Mouse (Mus musculus) layer of hippocampus, adult 18-20 months (tissue): ENCODE measurements around the gene Prr29. TPM values are rescaled to one million over a fixed set of nuclear protein-coding genes. Genes with fewer than 3 reads are reported as not detected.
A peak's percentile ranks its signal among the peaks of the same experiment; 100 is the strongest.

Source experiments
- DNase-seq, 2 experiments: peaks; one replicate each; pipeline ENCODE4 v3.0.0; 2022; ENCODE audit warnings: low spot score in 2 of 2
- total RNA-seq, 2 experiments: library from RNA; stranded (reverse); gene quantifications; 2 replicates each; pipeline ENCODE4 v1.2.3; 2021

The Prr29 gene
- total RNA-seq, 2 experiments from 2014 or later = not detected

DNA sequence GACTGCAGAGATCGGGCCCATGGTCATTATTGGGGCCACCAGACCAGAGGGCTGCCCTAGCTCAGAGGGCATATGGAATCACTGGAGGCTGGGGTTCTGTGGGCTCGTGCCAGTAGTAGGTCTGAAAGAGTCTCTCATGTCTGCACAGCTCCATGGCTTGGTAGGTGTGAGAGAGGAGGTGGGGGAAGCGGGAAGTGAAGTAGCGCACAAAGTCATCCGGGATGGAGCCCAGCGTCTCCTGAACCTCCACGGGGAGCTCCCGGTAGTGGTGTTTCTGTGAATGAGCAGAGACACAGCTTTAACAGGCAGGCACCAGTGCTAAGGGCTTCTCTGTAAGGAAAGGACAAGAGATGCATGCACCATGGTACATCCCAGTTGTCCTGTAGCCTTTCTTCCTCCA lies 33.2 kb downstream of the Prr29 start:
- no peak for DNase-seq

DNA sequence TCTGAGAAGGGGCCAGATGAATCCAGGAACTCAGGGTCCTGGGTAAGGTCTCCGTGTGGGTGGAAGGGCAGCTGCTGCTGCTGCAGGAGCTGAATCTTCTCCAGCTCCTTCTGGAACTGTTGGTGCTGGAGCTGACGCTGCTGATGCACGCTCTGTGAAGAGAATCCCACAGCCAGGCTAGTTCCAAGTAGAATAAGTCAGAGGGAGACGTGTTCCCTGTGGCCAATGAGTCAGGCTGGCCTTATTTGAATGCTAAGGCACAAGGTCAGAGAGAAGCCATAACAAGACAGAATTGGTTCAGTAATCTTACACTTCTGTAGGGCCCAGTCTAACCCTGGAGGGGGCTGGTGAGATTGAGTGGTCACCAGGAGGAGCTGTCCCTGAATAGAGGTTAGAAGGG lies 44.7 kb downstream of the Prr29 start:
- DNase-seq = no peak

DNA sequence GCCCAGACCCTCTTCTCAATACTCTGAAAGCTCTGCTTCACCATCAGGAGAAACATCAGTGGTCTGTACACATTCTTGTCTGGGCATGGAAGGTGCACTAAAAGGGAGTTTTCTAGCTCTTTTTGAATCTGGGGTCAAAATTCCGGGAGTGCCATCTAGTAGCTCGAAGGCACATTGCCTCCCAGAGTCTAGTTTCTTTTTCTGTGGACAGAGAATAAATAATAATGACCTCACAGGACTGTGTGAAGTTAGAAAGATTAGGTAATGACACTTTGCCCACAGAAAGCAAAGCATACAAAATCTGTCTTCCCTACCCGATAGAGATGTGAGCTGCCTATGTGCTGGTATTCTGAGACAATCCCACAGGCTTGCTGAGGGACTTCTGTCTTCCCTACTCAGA lies 45.2 kb downstream of the Prr29 start:
- DNase-seq = no peak

DNA sequence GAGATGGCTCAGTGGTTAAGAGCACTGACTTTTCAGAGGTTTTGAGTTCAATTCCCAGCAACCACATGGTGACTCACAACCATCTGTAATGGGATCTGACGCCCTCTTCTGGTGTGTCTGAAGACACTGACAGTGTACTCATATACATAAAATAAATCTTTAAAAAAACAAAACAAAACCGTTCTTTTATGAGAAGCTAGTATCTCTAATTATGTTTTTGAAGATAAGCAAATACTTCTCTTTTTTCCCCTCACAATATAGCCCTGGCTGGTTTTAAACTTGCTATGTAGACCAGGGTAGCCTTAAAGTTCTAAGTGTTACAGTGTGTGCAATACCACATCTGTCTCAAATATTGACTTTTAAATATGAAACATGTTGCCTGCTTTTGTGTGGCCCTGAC lies 45.9 kb downstream of the Prr29 start:
- DNase-seq = no peak

DNA sequence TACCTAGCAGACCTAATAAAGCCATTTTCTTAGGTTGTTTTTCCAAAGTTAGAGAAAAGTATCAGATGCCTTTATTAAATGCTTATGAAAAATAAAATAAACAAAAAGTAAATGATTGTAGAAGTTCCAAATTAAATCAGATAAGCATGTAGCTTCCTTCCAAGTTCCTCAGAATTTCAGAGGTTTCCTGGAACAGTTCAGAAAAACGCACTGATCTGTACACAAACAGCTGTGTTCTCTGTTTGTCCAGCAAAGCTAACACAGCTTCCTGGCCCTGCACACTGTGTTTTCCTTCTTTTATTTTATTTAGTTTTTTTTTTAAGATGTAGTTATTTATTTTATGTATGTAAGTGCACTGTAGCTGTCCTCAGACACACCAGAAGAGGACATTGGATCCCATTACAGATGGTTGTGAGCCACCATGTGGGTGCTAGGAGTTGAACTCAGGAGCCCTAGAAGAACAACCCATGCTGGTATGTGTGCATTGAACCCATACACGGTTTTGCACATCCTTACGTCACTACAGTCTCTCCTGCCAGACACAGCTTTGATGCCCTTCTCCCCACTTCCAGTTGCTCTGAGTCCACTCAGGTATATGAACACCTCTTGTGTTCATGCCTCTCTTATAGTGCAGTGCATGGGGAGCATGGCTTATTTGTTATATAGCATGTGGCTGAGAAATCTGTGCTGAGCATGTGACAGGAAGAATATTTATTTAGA lies 47.5 kb downstream of the Prr29 start:
- no peak for DNase-seq

DNA sequence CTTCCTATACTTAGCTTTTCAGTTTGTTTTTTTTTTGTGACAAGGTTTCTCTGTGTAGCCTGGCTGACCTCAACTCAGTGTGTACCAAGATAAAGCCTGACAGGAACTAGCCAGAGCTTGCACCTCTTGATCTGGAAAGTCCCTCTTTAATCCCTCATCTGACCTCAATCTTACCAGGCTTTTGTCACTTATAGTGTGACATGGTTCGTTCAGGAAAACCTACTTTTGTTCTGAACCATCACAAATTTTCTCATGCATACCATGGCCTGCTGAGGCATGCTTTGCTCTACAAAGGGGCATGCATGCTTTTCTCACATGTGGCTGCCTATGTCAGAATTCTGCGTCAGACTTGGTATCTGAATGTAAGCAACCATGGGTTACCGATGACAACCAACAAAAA lies 51.1 kb downstream of the Prr29 start:
- DNase-seq = no peak

DNA sequence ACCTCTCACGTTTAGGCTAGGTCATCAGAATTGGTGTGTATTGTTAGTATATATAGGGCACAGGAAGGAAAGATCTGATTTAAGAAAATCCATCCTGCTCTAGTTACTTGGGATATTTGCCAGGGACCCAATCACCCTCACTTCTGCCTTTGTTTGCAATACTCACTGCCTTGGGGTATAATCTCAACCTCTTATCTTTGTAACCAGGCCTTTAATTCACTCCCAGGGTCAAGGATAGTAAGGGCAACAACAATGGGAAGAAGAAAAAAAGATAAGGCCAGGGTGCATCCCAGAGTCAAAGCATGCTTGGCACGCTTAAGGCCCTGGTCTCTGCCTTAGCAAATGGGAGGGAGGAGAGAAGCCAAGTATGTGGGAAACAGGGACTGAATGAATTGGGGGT lies 52.6 kb downstream of the Prr29 start:
- no peak for DNase-seq

DNA sequence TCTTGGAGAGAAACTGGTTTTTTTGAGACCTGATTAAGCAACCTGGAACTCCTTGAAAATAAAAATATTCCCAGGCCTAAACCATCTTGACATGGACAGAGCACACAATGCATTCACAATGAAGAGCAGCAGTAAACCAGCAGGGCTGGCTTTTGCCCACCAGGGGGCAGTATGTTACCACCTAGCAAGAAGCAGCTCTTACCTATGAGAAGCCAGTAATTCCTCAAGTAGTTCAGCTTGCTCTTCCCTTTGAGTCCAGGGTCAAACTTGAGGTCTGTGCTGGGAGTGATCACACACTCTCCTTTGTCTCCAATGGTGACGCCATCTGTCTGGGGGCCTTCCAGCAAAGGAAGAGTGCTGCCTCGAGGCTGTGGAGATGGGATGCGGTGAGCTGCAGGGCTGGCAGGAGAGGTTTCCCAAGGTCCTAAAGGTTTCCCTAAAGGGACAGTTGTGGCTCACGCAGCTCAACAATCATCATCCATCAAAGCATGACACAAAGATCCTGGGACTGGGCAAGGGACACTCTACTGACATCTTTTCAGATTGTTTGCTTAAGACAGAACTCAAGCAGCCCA lies 53.4 kb downstream of the Prr29 start:
- peak; percentile 48 to 92 for DNase-seq

DNA sequence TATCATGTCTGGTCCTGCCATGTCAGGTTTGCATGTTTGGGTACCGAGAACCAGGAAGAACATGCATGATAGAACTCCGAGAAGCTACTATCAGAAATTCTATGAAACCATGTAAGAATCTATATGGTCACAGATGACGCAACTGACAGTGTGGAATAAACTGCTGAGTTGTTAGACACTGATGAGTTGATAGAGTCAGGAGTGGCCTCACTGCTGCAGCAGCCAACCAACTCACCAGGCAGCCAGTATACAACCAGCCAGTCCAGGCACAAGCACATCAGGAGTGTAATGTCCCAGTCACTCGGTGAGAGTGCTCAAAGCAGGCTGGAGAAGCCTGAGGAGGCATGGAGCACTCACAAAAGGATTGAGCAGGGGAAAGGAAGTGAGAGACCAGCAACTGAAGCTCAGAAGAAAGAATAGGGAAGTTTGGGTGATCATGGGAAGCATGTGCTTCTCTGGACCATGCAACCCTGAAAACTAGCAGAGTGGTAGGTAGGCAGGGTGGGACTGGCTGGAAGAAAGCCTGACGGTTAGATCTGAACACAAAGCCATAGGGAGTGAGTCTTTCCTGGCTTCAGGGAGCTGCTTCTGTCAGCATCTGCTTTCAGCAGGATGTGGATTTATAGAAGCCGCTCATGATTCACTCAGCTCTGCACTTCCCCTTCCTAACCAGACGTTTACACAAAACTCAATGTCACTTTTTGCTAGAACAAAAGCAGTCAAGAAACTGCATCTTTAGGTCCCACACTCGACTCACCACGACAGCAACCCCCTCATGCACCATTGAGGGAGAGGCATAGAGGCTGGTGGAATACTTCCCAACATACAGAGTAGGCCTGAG lies 54.2 kb downstream of the Prr29 start:
- DNase-seq = no peak

DNA sequence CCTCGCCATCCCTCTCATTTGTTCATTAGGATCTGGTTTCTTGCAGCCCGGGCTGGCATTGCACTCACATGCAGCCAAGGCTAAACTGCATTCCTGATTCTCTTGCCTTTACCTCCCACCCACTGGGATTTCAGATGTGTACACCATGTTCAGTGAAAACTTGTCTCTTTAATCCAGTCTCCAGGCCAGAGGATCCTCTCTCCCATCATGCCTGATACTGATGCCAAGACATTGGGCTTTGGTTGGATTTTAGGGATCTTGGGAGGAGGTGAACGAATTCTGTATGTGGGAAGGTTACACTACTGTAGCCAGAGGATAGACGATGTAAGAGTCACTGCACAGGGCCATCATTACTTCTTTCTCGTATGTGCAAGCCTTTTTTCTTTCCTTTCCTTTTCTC lies 59.9 kb downstream of the Prr29 start:
- no peak for DNase-seq

DNA sequence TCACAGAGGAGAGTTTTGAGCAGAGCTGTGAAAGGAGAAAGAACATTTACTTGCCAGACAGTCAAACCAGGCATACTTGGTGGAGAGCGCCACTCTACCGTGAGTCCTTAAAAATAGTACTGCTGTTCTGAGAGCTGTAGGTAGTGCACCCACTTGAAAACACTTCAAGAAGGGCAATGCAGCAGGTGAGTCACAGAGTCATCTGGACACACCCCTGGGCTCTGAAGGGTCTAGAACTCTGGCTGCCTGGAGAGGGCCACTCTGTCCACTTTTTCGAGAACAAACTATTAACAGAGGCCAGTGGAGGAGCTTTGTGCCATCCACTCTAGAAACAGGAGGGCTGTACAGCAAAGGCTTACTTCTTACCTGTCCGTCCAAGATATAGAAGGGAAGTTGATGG lies 61.2 kb downstream of the Prr29 start:
- DNase-seq = no peak

Other genes with a start within 250 kb of the Prr29 start
- 1 to 10 TPM in 1 of 2 experiments, not detected in 1; 1.4 TPM for gene Gm10840, start 204.6 kb upstream of the Prr29 start, total RNA-seq
- 100 to 1,000 TPM; 144 to 147 TPM for gene Limd2, start 204.6 kb upstream of the Prr29 start, total RNA-seq
- gene Strada, start 163.3 kb upstream of the Prr29 start, total RNA-seq = 10 to 100 TPM; 26.6 to 29.2 TPM
- 100 to 1,000 TPM in 1 of 2 experiments, 10 to 100 TPM in 1; 96.3 to 100 TPM for gene Ccdc47, start 149.1 kb upstream of the Prr29 start, total RNA-seq
- gene Ddx42, start 148.5 kb upstream of the Prr29 start, total RNA-seq = 10 to 100 TPM; 65.8 to 68.2 TPM
- gene Ftsj3, start 109.4 kb upstream of the Prr29 start, total RNA-seq = 10 to 100 TPM; 26.2 to 31.1 TPM
- 100 to 1,000 TPM; 189 to 196 TPM for gene Psmc5, start 109.3 kb upstream of the Prr29 start, total RNA-seq
- 10 to 100 TPM; 23.9 to 26.3 TPM for gene Smarcd2, start 92.5 kb upstream of the Prr29 start, total RNA-seq
- under 1 TPM; 0.13 to 0.15 TPM for gene Tcam1, start 88.8 kb upstream of the Prr29 start, total RNA-seq
- not detected for gene Gh, start 63.6 kb upstream of the Prr29 start, total RNA-seq
- gene Cd79b, start 50.7 kb upstream of the Prr29 start, total RNA-seq = not detected
- gene Scn4a, start 12.2 kb upstream of the Prr29 start, total RNA-seq = under 1 TPM in 1 of 2 experiments, not detected in 1; 0.05 TPM
- 1 to 10 TPM; 2.4 to 3.1 TPM for gene Icam2, start 22.6 kb downstream of the Prr29 start, total RNA-seq
- 1 to 10 TPM; 10.0 TPM for gene Ern1, start 122.4 kb downstream of the Prr29 start, total RNA-seq
- gene Tex2, start 248.0 kb downstream of the Prr29 start, total RNA-seq = 100 to 1,000 TPM; 146 to 158 TPM